Mouse (Mus musculus) ovary, postnatal 36 days (tissue): ENCODE results near the gene Nfam1.

ENCODE experiments used
- DNase-seq: peaks from one replicate; pipeline ENCODE4 v3.0.0; 2022; ENCODE audit warnings: low spot score, mixed read lengths

The Nfam1 gene

DNA sequence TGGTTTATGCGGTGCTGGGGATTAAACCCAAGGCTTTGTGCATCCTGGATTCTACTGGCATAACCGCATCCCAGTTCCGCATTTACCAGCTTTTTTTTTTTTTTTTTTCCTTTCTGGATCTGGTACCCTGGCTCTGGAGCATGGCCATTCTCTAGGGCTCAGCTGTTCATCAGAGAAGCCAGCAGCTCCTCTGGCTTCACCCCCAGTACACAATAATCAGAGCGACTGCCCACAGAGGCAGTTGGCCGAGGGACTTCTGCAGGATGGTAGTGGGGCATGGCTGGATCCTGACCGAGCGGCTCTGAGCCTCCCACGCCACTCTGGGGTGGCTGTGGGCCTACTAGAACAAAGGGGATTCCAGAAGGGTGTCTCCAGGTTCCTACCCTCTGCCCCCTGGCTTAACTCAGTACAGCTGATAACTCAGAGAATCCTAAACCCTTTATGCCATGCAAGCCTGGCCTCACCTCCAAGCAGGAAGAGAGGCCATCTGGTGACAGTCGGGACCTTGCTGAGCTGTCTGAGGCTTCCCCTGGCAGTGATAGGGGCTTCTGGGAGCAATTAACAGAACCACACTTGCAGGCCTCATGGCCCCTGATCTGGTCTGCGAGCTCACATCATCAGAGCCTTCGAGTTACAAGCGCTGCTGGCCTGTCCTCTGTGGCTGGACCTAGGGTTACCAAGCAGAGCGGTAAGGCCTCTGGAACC, 40.9 kb downstream of the Nfam1 start:
- no peak for DNase-seq

DNA sequence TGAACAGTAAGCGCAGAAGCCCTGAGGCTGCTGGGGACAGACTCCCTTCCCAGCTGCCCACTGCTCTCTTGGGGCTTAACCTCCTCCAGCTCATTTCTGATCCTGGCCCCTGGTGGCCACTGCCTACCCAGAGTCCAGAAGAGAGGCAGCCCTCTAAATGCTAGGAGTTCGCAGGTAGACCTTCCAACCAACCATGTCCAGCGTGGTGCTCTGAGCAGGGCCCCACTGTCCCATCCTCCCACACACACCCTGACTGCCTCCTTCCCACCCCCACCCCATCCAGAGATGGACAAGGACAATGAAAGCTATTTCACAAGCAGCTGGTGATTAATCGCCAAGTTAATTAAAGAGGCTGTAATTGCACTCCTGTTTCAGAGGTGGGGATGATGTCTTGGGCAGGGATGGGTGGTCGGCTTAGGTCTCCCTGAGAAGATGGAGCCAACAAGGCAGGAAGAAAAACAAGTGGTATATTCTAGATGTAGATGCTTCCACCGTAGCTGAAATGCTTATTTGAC, 43.9 kb downstream of the Nfam1 start:
- DNase-seq = no peak

DNA sequence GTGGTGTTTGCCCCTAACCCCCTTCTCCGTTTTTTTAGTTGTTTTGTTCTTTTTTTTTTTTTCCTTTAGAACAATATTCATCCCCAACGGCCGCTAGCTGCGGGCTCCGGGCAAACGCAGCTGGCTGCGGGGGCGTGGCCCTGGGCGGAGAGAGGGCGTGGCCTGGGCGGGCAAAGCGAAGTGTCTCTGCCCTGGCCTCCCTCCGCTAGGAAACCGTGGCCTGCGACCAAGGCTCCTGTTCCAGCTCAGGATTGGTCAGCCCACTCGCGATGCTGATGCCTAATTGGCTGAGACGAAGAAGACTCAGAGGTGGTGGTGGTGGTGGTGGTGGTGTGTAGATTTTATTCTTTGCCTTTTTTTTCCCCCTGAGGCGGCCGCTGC, 45.4 kb downstream of the Nfam1 start, which contains the start of gene Tcf20:
TSS of gene Tcf20 (minus strand) at position 141 of the 381 bp plus-strand sequence.
- DNase-seq = peak; percentile 95

DNA sequence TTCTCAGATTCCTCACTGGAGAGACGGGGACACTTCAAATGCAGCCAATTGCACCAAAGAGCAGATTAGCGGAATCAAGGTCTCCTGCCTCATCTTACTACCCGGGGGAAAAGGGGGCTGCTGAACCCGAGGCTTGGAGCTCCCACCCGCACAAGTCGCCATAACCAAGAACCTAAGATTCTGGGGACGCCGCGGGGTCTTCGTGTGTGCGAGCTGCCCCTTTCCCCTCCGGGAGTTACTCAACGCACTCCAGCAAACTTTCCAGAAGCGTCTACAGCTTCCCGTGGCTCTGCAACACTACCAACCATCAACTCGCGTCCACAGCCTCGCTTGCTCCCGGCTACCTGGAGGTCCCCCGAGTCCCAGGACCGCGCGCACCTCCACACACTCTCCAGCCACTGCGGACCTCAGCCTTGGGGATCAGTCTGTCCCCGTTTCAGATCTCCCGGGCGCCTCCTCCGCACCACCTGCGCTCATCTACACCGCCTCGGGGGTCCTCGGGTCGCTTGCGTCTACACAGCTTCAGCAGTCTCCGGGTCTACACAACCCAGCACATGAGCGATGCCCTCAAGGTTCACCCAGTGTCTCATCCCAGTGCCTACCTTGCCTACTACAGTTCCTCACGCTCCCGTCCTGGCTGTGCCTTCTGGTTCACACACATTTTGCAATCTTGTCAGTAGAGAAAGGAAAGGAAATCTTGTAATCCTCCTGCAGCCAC, 45.9 kb downstream of the Nfam1 start:
- DNase-seq = no peak

DNA sequence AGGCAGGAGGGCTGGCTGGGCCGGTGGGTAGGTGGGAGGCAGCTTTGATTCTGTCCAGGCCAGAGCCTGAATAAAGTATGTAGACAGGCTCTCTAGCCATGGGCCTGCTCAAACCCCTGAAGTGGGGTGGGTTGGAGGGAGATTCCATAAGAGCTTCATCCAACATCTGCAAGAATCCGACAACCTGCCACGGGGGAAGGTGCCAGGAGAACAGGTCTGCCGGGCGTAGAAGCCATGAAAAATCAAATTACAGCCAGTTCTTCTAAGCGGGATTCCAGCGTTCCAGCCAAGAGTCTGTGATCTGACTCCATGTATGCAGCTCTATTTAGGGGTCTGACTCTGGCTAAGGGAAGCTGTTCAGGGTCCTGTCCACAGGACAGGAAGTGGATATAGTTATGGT, 48.5 kb downstream of the Nfam1 start:
- no peak for DNase-seq

DNA sequence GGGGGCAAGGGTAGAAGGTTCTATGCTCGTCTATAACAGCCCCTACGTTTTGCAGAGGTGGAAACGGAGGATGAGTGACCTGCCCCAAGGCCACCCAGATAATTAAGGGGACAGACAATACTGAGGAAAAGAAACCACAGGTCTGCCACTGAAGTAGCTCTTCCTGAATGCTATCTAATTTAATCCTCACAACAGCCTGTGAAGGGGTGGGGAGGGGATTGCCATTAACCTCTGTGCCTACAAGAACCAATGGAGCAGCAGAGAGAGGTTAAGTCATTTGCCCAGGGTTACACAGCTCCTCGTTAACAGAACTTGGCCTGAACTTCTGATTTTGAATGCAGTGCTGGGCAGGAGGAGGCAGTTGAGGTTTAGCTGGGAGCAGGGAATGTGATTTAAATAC, 49.0 kb downstream of the Nfam1 start:
- no peak for DNase-seq

DNA sequence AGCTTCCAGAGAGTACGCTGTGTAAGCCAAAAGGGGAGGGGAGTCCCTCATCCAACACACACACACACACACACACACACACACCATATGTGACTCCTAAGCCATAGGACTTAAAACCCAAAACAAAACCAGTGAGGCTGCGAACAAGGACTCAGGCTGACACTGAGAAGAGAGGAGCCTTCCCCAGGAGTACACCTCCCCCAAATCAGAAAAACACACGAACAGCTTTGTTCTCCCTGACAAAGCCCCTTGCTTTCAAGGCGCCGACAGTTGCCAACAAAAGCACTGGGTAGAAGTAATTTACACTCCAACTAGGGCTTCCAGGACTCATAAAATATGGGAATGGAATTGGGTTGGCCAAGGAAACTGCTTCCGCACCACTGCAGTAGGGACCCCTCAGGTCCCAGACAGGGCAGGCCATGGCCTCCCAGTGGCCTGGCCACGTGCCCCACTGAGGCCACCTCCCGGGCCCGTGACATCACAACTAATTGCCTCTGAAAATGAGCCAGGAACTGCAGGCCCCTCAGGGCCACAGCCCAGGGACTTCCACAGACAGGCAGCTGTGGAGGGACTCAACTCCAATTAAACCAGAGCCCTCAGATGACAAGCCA, 49.6 kb downstream of the Nfam1 start:
- no peak for DNase-seq

DNA sequence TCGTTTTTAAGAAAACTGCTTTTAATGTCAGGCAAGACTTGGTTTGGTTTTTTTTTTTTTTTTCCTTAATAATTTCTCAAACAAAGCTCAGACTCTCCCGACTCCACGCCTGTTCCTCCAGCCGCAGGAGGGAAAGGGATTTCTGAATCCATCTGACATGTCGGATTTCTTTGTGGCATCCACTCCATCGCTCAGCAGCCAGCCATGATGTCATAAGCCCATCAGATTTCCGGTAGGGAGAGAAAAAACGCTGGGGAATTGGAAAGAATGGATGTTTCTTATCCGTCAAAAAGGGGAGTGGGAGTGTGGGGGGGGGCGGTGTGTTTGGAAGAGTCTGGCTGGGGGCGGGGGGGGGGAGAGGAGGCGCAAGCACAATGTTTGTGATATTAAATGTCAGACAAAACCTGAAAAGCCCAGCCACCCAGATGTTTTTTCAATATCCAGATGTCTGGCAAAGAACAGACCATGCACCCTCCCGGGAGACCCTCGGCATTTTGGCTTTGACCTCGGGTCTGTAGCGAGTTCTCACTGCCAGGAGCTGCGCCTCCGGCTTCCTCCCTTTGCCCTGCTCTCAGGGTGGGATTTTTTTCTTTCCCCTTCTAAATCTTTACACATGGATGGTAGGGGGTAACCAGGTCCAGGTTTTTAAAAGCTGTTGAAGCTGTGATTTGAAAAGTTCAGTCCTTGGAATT, 50.2 kb downstream of the Nfam1 start:
- DNase-seq = no peak

DNA sequence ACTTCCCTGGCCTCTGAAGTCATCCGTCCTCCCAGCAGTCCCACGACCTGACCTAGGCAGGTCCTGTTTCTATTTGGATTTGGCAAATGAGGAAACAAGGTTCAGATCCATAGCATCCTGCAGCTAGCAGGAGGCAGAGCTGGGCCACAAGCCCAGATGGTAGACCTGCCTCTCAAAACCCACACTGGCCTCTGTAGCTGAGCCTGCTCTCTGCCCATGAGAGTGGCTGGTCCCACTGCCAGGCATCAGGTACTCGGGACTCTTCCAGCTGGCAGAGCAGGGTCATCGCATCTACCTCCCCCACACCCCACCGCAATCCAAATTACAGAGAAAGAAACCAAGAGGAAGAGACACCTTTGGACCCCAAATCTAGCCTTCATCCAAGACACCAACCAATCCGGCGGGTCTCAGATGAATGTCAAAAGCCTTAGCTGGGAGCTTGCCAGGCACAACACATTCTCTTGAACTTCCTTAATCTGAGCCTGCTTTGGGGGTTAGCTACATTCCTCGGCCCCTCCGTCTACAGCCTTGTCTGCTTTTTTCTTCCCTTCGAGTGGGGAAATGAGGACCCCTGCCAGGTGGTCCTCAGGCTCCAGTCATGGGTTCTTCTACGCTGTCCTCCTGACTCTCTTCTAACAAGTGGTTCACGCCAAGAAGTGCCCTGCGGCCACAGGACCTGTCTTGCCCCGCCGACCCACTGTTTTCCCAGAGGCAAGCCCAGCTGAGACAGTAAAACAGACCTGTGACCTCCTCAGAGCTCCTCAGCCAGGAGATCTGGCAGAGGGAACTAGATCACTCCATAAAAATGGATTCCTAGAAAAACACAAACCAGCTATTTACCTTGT, 51.2 kb downstream of the Nfam1 start:
- no peak for DNase-seq

DNA sequence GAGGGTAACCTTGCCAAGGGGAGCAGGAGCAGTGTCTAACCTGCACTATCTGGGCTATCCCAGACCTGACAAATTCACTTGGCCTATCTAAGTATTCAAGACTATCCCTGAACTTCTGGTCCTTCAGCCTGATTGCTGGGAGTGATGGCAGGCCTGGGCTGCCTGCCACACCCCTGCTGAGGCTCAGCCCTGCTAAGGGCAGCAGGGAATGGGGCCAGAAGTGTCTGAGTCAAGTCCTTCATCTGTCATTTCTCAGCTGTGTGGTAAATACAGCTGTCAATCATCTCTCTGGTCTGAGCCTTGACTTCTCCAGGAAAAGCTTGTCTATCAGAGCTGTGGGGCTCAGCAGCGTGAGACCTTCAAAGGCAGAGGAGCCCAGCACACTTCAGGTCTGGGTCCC, 53.6 kb downstream of the Nfam1 start:
- DNase-seq = no peak

DNA sequence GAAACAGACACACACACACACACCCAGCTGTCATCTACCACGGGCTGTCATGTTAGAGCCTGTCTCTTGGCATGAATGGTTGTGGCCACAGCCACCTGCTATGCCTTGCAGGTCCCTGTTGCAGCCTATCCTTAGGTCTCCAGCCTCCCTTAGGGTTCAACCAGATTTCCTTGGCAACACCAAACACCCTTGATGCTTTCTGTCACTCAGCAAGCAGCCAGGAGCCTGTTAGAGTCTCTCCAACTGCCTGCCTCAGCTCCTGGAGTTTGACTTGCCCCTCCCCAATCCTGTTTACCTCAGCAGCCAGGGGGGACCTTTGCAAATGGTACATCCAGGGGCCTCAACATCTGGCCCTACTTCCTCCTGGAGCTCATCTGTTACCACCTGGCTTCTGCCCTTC, 58.6 kb downstream of the Nfam1 start:
- no peak for DNase-seq

DNA sequence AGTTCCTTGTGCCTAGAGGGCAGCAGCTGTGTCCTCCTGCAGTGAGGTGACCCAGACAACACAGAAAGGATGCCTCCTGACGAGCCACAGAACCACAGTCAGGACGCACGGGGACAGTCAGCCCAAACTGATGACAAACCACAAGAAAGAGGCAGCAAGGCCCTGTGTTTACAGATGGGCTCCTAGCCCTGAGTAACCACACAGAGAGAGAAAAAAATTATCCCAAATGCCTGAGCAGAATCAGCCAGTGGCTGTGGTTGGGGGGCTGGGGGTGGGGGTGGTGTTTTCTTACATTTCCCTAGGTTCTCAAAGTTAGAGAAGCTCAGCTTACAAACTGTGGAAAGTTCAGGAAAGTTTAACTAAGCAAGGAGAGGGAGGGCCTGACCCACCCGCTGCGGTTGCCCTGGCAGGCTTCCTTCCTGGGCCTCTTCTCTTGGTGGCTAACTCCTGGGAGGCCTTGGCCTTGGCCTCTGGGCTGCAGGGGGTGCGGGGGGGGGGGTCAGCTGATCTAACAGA, 63.8 kb downstream of the Nfam1 start:
- DNase-seq = no peak

DNA sequence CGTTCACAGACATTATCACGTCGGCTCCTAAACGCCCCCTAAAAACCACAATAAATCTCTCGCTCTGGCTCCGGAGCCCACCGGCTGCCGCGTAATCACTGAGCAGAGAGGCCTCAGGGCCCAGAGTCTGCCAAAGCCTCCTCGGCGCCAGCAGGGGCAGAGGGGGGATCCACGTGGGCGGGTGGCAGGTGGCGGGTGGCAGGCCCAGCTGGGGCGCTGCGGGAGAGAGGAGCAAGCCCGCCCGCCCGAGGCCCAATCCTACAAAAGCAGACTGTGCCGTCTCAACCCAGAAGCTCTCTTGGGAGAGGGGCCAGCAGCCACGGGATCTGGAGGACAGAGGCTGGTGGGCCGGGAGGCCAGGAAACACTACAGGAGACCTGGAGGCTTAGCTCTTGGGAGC, 64.7 kb downstream of the Nfam1 start:
- no peak for DNase-seq

DNA sequence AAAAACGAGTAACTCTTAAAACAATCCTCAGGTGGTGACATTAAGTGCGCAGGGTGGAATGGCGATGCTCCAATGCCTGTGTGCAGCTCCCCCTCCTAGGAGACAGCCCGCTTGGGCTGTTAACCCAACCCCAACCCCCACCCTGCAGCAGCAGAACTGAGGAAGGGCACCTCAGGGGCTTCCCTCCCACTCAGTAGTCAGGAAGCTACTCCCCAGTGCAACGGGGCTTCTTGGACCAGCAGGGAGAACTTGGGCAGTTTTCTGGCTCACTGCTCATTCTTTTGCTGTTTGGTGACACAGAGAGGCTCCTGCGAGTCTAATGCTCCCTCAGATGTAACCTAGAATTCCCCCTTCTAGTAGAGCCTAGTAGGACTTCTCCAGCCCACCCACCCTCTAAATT, 65.2 kb downstream of the Nfam1 start:
- DNase-seq = no peak

DNA sequence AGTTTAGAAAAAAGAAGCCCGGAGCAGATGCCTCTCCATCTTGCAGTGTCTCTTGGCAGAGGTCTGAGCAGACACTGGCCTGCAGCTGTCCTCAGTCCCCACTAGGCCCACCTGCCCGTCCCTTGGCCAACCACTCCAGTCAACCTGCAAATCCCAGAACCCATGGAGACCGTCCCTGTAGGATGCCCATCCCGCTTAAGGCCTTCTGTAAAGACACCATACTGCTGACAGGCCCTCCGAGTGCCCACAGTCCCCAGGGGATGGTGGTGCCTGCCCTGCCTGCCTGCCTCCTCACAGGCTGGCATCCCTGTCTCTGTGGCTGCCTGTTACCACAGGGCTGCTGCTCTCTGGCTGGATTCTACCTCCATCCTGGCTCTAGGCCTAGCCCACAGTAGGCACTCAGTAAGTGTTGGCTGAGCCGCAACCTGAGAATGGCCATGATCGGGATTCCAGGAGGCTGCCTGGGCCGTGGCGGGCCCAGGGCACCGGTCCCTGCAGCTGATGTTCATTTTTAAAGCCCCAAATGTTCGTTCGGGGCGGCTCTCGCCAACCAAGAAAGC, 68.8 kb downstream of the Nfam1 start:
- DNase-seq = no peak

DNA sequence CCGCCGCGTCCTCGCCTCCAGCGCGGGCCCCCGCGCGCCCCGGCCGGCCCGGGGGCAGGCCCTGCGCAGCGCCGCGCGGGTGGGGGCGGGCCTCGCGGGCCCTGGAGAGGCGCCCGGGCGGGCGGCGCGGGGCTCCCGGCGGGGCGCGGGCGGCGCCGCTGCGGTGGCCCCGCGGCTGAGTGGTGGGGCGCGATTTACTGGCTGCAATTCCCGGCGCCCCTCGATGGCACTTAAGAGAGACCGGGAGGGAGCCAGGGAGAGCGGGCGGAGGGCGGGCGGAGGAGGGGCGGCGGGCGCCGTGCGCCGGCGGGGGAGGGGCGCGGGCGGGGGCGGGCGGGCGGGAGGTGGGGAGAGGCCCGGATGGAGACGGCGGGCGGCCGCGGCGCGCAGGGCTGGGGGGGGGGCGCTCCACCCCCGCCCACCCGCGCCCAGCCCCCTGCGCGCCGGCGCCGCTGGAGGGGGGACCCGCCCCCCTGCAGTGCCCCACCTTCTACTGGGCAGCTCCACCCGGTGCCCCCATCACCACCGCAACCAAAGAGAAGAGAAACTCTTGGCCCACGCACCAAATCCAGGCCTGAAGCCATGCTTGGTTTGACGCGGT, 69.5 kb downstream of the Nfam1 start:
- DNase-seq = peak; percentile 37

DNA sequence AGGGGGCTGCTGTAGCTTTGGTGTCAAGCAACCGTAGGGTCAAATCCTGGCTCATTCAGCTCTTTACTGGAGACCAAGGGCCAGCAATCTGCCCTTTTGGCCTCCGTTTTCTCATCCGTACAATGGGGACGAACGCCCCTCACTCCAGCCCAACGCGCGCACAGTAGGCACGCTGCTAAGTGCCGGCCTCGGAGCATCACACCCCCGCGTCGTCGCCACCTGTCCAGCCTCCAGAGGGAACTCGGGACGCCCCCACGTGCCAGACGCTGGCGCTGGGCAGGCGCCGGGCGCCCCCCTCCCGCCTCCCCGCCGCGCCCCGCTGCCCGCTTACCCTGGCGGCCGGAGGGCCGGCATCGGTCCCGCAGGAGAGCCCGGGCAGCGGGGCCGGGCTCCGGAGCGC, 70.0 kb downstream of the Nfam1 start:
- no peak for DNase-seq

DNA sequence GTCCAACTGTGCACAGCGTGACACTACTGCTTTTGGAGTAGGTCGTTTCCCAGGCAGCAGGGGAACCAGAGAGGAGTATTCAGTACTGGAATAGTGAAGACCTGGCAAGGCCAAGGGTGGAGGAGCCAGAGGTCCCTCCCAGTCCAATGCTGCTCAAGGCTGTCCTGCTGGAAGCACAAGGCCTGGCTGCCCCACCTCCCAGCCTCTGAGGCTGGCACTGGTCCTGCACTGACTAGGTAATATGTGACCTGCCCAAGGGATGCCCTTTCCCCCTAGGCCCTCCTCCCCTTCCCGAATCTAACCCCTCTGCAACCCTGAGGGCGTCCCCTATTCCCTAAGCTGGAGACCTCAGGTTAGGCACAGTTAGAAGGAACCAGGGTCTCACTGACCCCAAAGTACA, 70.6 kb downstream of the Nfam1 start:
- peak; percentile 39 for DNase-seq

DNA sequence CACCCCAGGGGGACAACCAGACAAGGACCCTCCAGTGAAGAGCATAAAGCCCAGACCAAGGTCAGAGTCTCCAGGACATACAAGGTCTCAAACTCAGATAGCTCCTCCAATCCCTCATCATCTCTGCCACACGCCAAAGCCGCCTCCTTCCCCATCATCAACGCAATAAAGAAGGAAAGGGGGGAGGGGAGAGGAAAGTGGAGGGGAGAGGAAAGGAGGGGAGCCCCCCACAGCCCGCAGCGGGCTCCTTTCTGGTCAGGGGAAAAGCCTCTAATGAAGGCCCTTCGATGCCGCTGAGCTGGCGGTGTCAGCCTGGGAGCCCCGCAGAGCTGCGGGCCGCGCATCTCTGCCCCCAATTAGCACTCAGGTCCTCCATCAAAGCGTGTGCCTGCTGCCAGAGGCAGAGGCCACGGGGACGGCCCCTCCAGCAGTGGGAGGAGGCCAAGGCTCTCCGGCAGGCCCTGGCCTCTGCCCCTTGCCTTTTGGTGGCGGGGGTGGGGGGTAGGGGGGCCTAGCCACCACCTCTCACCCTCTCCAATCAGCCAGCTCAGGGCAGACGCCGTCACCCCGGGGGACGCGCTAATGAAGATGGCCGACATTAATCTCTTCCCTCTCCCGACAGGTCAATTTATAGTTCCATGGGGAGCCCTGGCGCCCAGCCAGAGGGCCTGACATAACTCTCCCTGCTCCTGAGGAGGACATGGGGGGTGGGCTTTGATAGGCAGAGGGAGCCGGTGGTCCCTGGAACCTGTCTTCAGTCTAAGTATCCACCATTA, 72.1 kb downstream of the Nfam1 start:
- no peak for DNase-seq

DNA sequence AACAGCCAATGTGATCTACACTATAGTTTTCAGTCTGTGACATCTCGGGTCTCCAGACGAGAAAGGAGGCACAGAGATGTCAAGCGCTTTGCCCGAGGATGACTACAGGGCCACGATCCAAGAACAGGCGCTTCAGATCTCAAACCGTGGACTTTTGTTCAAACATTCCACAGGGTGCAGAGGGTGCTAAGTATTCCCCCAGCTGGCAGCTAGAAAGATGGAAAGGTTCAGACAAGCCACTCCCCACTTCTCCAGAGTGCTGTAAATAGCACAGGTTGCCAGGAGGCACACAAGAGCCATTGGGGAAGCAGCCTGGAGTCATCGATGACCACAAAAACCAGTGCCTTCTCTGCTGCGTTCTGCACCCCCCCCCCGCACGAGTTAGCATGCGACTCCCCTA, 74.0 kb downstream of the Nfam1 start:
- DNase-seq = no peak
